Mouse (Mus musculus) myocyte (in vitro differentiated cells): ENCODE measurements around the gene Msx1. TPM values are rescaled to one million over a fixed set of nuclear protein-coding genes. Genes with fewer than 3 reads are reported as not detected.

ENCODE experiments used
- H3K27me3 ChIP-seq: one replicate; pipeline ENCODE4 v1.6.1; 2011; ENCODE audit not compliant: control insufficient read depth, insufficient read depth, insufficient read length
- H3K36me3 ChIP-seq: one replicate; pipeline ENCODE4 v1.6.1; 2011; ENCODE audit not compliant: control insufficient read depth, insufficient read depth
- H3K4me2 ChIP-seq: one replicate; pipeline ENCODE4 v1.6.1; 2011; ENCODE audit warnings: low read depth, control low read depth
- H3K4me3 ChIP-seq: one replicate; pipeline ENCODE4 v1.5.1; 2011; ENCODE audit warnings: mild to moderate bottlenecking, control low read depth, moderate library complexity
- H3K79me2 ChIP-seq: one replicate; pipeline ENCODE4 v1.6.1; 2011; ENCODE audit not compliant: control insufficient read depth, insufficient read depth
- H3ac ChIP-seq: one replicate; pipeline ENCODE4 v1.6.1; 2011; ENCODE audit not compliant: control insufficient read depth, insufficient read length
- CEBPB ChIP-seq: IDR thresholded peaks from 2 replicates; pipeline ENCODE4 v1.6.1; 2011; ENCODE audit warnings: mild to moderate bottlenecking, moderate library complexity; ENCODE audit not compliant: poor library complexity, insufficient read depth, severe bottlenecking
- E2F4 ChIP-seq: IDR thresholded peaks from one replicate; pipeline ENCODE4 v1.6.1; 2011; ENCODE audit warnings: mild to moderate bottlenecking, control low read depth, moderate library complexity; ENCODE audit not compliant: insufficient read depth
- MAX ChIP-seq: IDR thresholded peaks from one replicate; pipeline ENCODE4 v1.6.1; 2011; ENCODE audit warnings: low read depth, mild to moderate bottlenecking, control low read depth
- MYOD1 ChIP-seq, 3 experiments: IDR thresholded peaks; one replicate each; pipeline ENCODE4 v1.6.1; 2011; ENCODE audit warnings: control low read depth in 2 of 3, low read depth in 2 of 3, mild to moderate bottlenecking in 2 of 3, moderate library complexity in 1 of 3; ENCODE audit not compliant: insufficient read length in 2 of 3, control insufficient read depth in 1 of 3
- MYOG ChIP-seq, 3 experiments: IDR thresholded peaks; one replicate each; pipeline ENCODE4 v1.6.1; 2011; ENCODE audit warnings: control low read depth in 2 of 3, low read depth in 2 of 3, mild to moderate bottlenecking in 2 of 3; ENCODE audit not compliant: insufficient read length in 2 of 3, control insufficient read depth in 1 of 3, insufficient read depth in 1 of 3
- POLR2A ChIP-seq: IDR thresholded peaks from one replicate; pipeline ENCODE4 v1.6.1; 2011; ENCODE audit warnings: low read depth, mild to moderate bottlenecking, control low read depth, moderate library complexity; ENCODE audit not compliant: insufficient read length
- POLR2AphosphoS2 ChIP-seq: IDR thresholded peaks from one replicate; pipeline ENCODE4 v1.6.1; 2011; ENCODE audit warnings: low read depth, control low read depth; ENCODE audit not compliant: insufficient read length
- REST ChIP-seq: IDR thresholded peaks from one replicate; pipeline ENCODE4 v1.6.1; 2011; ENCODE audit warnings: mild to moderate bottlenecking, control low read depth, moderate library complexity; ENCODE audit not compliant: insufficient read depth, insufficient read length
- SRF ChIP-seq: IDR thresholded peaks from one replicate; pipeline ENCODE4 v1.6.1; 2011; ENCODE audit warnings: low read depth; ENCODE audit not compliant: control insufficient read depth, insufficient read length
- TCF12 ChIP-seq: IDR thresholded peaks from one replicate; pipeline ENCODE4 v1.6.1; 2011; ENCODE audit warnings: mild to moderate bottlenecking, control low read depth; ENCODE audit not compliant: poor library complexity, insufficient read depth, severe bottlenecking
- TCF3 ChIP-seq: IDR thresholded peaks from one replicate; pipeline ENCODE4 v1.6.1; 2011; ENCODE audit warnings: low read depth, control low read depth; ENCODE audit not compliant: insufficient read length
- USF1 ChIP-seq: IDR thresholded peaks from one replicate; pipeline ENCODE4 v1.6.1; 2011; ENCODE audit warnings: low read depth, mild to moderate bottlenecking, control low read depth, moderate library complexity
- polyA plus RNA-seq: library from polyadenylated mRNA; unstranded; fragments of >200 nt; fragmentation: generic; extraction: Trizol; gene quantifications from one replicate; pipeline ENCODE4 v1.2.1, GENCODE M21; 2012; ENCODE audit warnings: missing spikeins

Msx1 gene
- polyA plus RNA-seq, 1 experiment = 4.7 TPM

DNA sequence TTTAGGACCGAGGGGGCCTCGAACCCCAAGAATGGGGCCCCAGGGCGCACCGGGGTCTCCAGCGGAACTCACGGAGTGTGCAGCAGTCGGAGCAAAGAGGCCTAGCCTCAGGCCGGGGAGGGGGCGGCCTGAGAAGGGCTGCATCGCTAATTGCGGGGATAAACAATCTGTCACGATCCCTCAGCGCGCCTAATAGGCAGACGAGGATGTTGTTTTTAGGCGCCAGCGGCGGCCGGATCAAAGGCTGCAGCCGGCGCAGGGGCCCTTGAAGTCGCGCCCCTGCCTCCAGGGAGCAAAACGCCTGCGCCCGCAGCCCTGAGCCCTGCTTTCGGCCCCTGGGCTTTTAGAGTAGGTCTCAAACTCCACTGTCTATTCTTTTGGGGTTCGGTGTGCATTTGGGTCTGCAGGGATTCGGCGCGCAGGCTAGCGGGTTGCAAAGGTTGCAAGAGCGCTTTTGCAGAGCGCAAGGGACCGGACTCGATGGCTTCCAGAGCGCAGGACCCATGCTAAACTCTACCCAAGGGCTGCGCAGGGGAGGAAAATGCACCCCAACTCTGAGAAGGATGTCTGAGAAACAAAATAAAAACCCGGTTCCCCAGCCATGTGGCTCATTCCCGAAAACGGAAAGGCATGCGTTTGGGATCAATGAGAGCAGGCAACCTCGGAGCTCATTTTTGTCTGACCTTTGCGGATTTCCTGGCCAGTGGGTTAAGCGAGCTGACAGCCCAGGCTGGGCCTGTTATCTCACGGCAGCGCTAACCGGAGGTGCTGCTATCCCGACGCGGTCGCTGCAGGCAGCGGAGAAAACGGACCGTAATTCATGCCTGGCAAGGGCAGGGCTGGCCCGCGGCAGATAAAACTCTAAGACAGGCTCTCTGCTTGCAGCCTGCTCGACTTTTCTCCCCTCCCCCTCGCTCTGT lies 2.6 kb upstream of the Msx1 start:
- Histone ChIP-seq H3K4me3 (no peak overlapping the region), H3K79me2 (no peaks in the 10 kb centered on the region), H3ac (no peak overlapping the region), H3K4me2 (no peak overlapping the region), H3K36me3 (no peaks in the 10 kb centered on the region), H3K27me3 (no peaks in the 10 kb centered on the region)
- TF ChIP-seq TCF3 (no peak), POLR2A (no peak), USF1 (no peak), REST (no peak), CEBPB (no peak), TCF12 (no peak), MYOG (IDR thresholded peaks at IDR 0.05; ENCODE audit: control insufficient read depth in 1 of 3, insufficient read depth in 1 of 3, insufficient read length in 2 of 3, low read depth in 2 of 3) (no peak), POLR2AphosphoS2 (no peak), MYOD1 (IDR thresholded peaks at IDR 0.05; ENCODE audit: control insufficient read depth in 1 of 3, insufficient read length in 2 of 3, low read depth in 2 of 3) (no peak), E2F4 (no peak), MAX (no peak), SRF (no peak)

DNA sequence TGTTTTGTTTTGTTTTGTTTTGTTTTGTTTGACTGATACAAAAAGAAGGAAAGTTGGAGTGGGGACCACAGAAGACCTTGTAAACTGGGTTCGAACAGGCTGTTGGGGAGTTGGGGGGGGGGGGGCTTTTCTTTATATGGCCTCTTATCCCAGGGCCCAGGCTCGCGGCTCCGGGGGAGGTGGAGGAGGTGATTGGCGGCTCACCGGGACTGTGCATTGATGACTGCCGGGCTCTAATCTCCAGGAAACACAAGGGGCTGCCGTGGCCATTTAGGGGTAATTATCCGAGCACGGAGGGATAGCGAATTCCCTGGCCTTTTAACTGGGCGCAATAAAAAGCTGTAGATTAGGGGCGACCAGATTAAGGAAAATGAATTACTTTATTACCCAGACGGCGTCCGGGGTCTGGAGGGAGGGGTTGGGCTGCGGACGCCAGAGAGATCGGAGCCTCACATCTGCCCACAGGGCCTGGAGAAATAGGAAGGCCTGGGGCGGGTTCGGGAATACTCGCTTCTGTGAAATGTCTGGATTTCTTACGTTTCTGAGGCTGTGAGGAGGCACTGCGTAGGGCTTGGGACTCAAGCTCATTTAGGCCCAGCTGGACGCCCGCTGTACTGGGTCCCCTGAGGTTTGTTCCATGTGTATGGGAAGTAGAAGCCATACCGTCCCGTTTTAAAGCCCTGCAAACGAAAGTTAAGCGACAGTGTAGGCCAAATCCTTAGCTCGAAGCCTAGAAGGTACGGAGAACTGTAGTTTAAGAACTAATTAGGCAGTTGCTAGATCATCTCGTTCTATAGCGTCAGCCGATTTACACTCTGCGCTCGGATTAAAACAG lies 1.4 kb upstream of the Msx1 start:
- no peaks in the 10 kb centered on the region for H3K27me3 ChIP-seq
- no peak overlapping the region for H3ac ChIP-seq
- no peaks in the 10 kb centered on the region for H3K36me3 ChIP-seq
- H3K79me2 ChIP-seq = no peaks in the 10 kb centered on the region
- H3K4me2 ChIP-seq = no peak overlapping the region
- no peak for TF ChIP-seq TCF3
- no peak for TF ChIP-seq SRF
- TF ChIP-seq POLR2A = no peak
- no peak for TF ChIP-seq MYOD1 (IDR thresholded peaks at IDR 0.05; ENCODE audit: control insufficient read depth in 1 of 3, insufficient read length in 2 of 3, low read depth in 2 of 3)
- TF ChIP-seq REST = no peak
- no peak for TF ChIP-seq USF1
- no peak for TF ChIP-seq POLR2AphosphoS2
- H3K4me3 ChIP-seq = no peak overlapping the region

- Histone ChIP-seq H3ac (no peak overlapping the region), H3K79me2 (no peaks in the 10 kb centered on the region), H3K4me2 (peak overlapping the region; percentile 87), H3K4me3 (no peak overlapping the region), H3K27me3 (no peaks in the 10 kb centered on the region), H3K36me3 (no peaks in the 10 kb centered on the region)
- TF ChIP-seq MYOD1 (IDR thresholded peaks at IDR 0.05; ENCODE audit: control insufficient read depth in 1 of 3, insufficient read length in 2 of 3, low read depth in 2 of 3) (no peak), CEBPB (no peak), POLR2A (no peak), SRF (no peak), TCF12 (no peak), USF1 (no peak), MYOG (IDR thresholded peaks at IDR 0.05; ENCODE audit: control insufficient read depth in 1 of 3, insufficient read depth in 1 of 3, insufficient read length in 2 of 3, low read depth in 2 of 3) (no peak), REST (no peak), TCF3 (no peak), POLR2AphosphoS2 (no peak), MAX (no peak), E2F4 (no peak)
Measured at GRCm38 (mm10) chr5:37825111-37825600, 773 bp upstream of the Msx1 start.

GRCm38 (mm10) chr5:37823721-37824460 lies 492 bp downstream of the Msx1 start:
- H3K4me2 ChIP-seq = peak overlapping the region; percentile 87
- H3K27me3 ChIP-seq = no peaks in the 10 kb centered on the region
- H3ac ChIP-seq = peak overlapping the region; percentile 54
- H3K36me3 ChIP-seq = no peaks in the 10 kb centered on the region
- TF ChIP-seq MYOD1 (IDR thresholded peaks at IDR 0.05; ENCODE audit: control insufficient read depth in 1 of 3, insufficient read length in 2 of 3, low read depth in 2 of 3) (no peak), POLR2A (no peak), POLR2AphosphoS2 (no peak), E2F4 (no peak), REST (no peak), MAX (no peak), CEBPB (no peak), USF1 (no peak), TCF12 (no peak)
- H3K79me2 ChIP-seq = no peaks in the 10 kb centered on the region
- peak overlapping the region; percentile 61 for H3K4me3 ChIP-seq
